Mouse (Mus musculus) kidney, postnatal 25 days (tissue): ENCODE data around the gene Lgals3bp.
"Not testable (repeated sequence)": the region's sequence is repeated elsewhere in the genome, so short reads cannot be mapped to it uniquely, and the experiment has no call there.

ENCODE experiments used
- DNase-seq, 2 experiments: peaks; one replicate each; pipeline ENCODE4 v3.0.0; 2021; ENCODE audit warnings: mixed read lengths in 2 of 2

Lgals3bp gene

DNA sequence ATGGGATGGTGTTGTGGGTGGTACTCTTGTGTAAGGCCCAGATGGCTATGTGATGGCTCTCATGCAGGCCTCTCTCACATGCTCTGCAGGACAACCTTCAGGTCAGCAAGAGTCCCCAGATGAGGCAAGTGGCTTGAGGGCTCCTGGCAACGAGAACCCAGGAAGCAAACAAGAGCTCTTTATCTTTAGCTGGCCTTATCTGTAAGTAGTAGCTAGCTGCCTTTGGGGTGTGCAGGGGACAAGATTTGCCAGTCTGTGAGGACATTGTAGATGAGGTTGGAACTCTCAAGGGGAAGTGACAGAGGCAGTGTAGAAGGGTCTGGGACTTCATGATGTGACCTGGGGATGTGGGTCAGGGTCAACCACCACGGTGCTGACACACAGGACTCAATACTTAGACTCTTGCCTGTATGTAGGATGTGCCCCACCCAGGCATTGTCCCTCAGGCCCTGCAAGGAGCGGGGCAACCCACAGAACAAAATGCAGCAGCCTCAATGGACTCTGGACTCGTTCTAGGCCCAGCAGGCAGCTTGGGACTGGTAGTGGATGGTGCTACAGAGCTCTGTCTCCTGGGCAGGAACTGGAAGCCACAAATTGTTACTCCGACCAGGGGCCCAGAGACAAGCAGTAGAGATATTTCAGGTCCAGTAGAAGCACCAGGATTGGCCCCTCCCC lies 1.9 kb downstream of the Lgals3bp start:
- peak in 1 of 2 experiments; percentile 42 for DNase-seq

DNA sequence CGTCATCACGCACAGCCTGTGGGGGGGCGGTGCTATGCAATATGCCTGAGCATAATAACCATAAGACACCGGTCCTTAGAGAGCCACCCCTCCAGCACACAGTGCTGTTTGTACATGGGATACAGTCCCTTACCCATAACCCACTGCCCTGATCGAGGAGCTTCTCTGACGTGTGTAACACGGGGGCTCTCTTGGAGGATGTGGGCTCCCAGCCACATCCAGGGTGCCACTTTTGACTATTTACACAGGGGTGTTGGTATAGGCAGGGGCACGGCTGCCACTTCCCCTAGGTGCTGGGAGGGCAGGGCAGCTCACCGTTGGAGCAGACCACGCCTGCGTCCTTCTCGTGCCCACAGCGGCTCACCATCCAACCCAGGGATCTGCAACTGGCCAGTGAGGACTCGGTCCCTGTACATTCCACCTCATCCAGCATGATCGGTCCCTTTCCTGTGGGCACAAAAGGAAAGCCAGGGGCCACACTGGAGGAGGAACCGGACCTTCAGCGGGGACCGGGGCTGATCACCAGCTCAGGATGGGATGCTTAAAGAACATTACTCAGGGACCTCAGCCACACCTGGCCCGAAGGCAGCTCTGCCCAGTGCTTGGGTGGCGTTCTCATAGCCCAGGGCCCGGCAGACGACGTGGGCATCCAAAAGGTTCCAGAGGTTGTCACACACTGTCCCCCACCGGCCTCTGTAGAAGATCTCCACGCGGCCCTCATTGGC lies 3.9 kb downstream of the Lgals3bp start:
- DNase-seq, result peak in 1 of 2 experiments; percentile 22

DNA sequence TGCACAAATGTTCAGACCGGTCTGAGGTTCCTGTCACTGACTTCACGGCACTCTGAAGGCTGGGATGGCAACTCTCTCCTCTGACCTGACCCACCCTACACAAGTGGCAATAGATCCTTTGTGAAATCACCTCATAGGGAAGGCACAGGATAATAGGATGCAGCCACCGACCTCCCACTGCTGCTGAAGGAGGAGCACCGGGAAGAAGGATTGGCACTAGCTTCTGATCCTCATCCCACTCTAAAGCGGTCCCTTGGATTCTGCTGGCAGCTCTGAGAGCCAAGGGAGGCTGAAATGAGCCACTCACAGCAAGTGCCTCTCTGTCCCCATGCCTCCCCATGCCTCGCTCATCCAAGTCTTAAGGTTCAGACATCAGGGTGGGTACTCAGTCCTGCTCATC lies 7.4 kb downstream of the Lgals3bp start:
- peak in 1 of 2 experiments; percentile 9 for DNase-seq

DNA sequence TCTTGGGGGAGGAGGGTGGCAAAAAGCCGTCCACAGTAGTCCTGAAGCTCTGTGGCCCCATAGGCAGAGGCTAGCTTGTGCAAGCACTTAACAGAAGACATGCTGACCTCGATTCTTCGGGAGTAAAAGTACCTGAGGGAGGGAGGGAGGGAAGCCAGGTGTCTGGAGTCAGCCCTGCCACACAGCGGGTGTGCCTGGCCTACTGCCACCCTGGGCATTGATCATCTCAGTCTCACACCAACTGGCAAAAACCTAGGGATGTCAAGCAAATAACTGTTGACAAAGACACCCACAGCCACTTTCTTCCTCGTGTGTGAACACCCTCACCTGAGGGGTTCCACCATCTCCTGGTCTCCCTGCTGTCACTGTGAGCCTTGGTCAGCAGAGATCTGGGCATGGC lies 7.9 kb downstream of the Lgals3bp start:
- peak in 1 of 2 experiments; percentile 15 for DNase-seq

DNA sequence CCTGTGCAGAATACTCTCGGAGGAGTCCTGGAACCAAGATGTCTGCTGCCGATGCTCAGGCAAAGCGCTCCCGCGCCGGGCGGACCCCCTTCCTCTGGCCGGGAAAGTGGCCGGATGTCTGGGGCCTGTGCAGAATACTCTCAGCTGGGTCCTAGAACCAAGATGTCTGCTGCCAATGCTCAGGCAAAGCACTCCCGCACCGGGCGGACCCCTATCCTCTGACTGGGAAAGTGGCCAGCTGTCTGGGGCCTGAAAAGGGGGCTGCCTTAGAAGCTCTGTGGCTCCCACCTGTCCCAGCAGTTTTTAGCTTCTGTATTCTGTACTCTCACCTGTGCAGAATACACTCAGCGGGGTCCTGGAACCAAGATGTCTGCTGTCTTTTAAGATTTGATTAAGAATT lies 14.1 kb downstream of the Lgals3bp start:
- DNase-seq, result peak in 1 of 2 experiments; percentile 28

DNA sequence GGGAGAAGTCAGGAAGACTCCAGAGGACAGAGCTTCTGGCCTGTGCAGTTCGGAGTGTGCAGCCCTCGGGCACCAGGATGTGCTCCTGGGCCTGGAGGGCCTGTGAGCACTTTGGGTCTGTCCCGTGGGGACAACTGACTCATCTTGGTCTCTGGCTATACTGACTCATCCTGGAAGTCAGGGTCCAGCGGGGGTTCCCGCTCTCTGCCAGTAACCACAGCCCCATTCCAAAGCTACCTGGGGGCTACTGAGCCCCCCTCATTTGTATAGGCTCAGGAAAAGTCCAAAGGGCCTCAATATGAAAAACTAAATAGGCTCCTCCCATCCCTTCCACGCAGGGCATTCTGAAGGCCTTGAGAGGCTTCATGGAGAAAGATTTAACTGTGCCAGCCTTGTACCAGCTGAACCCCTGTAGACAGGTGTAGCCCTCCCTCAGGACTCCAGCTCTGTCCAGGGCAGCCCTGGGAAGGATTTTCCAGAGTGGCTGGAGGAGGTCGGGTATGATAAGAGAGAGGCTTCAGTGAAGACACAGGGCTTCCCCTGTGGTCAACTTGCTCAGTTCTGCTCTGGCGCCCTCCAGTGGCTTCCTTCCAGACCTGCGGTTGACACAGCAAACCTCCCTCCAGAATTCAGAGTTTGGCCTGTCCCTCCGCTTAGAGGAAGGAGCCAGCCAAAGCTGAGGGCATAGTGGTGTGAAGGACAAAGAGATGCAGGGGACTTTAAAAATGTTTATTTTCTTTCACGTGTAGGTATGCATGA lies 22.5 kb downstream of the Lgals3bp start:
- DNase-seq, result peak; percentile 84 to 89

DNA sequence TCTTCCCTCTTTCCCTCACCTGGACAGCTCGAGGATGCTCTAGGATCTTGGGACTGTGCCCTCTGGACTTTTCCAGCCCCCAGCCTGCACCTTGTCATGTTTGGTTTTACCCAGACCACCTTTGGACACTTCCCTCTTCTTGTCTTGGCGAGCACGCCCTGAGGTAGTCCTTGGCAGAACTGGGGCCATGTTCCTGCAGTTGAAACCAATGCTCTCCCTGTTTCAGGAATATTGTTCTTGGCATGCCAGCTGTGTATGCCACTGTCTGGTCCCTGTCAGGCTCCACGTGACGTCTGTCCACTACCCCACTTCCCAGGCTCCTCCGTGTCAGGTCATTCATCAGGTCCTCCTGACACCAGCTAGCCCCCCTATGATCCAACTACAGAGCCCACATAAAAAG lies 23.2 kb downstream of the Lgals3bp start:
- peak in 1 of 2 experiments; percentile 27 for DNase-seq

DNA sequence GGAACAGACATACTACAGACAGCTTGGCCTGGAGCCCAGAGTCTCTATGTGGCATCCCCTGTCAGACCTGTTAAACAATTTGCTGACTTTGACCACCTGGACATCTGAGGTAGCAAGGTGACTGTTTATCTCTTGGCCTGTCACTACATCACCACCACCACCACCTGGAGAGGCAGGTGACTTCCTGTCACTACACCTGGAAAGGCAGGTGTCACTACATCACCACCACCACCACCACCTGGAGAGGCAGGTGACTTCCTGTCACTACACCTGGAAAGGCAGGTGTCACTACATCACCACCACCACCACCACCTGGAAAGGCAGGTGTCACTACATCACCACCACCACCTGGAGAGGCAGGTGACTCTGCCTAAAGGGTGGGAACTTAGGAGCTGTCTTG lies 25.6 kb downstream of the Lgals3bp start:
- not testable (repeated sequence) for DNase-seq

DNA sequence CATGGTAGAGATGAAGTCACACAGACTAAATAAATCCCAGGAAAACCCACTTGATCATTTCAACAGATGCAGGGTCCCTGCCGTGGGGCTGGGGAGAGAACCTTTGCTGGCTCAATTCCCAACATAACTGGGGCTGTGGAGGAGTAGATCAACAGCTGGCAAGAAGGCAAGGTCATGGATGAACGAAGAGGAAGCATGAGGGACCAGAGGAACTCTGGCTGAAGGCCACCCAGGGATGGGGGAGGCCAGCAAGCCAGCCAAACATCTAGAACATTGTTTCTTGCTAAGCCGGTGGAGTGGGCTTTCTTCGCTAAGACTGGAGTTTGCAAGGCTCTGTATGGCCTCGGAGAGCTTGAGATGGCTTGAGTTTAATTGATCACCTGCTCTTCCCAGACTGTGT lies 26.0 kb downstream of the Lgals3bp start:
- DNase-seq, result peak in 1 of 2 experiments; percentile 36

DNA sequence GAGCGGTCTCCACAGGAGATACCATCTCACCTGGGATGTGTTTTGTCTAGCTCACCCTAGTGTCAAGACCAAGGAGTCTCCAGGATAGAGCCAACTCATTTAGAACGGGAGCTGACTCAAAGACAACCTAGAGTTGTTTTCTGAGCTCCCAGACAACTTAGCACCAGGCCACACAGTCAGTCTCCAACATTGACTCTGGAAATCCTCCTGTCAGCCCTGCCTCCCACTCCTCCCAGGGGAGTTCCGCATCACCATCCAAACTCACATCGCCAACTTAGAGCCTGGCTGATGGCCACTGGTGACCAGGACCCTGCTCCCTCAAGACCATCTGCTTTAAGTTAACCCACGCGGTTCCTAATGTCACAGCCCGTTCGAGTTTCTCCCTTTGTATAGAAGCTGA lies 26.4 kb downstream of the Lgals3bp start:
- peak in 1 of 2 experiments; percentile 14 for DNase-seq

DNA sequence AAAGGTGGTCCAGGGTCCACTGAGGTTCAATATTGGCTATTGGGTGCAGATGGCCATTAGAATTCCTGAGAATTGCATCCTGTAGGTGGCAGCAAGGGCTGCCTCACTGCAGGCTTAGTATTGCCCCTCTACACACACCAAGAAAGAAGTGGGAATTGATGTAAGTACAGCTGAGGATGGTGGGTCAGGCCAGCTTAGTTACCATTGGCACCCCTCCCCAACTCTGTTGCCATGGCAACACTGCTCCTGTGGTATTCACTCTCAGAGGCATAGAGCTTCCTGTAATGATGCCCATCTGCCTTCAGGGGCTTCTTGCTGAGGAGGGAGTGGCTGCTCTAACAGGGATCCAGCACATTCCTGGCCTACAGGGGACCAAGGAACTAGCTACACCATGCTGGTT lies 26.9 kb downstream of the Lgals3bp start:
- DNase-seq, result peak in 1 of 2 experiments; percentile 14

DNA sequence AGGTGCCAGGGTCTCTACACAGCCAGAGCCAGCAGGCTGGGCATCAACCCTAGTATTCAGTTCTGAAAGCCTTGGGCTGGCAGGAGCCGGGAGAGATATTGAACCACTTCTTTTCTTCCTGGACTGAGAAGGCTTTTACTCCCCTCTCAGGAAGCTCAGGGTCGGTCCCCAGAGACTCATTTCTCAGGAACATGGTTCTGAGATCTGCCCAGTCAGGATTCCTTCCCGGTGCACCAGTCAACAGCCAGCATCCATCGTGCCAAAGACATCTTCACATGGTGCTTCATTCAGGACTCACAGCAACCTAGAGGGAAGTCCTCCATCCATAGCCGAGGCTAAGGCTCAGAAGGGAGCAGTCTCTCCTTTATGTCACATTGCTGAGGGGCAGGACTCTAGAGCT lies 27.4 kb downstream of the Lgals3bp start:
- DNase-seq, result peak in 1 of 2 experiments; percentile 14

DNA sequence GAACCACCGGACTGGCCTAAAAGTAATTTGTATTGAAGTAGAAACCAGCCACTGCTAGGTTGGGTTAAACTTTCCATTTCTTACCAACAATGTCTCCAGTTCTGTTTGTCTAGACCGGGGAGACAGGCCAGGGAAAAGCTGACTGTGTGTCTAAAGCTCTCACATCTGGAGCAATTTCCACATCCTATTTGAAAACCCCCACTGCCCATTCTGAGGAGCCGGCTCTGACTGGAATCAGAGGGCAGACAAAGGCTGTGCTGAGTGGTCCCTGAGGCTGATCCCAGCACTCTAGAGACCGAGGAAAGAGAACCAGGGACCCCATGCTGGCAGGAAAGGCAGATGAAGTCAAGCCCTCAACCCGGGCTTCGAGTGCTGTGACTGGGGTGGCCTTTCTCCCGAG lies 29.3 kb downstream of the Lgals3bp start:
- peak in 1 of 2 experiments; percentile 24 for DNase-seq

DNA sequence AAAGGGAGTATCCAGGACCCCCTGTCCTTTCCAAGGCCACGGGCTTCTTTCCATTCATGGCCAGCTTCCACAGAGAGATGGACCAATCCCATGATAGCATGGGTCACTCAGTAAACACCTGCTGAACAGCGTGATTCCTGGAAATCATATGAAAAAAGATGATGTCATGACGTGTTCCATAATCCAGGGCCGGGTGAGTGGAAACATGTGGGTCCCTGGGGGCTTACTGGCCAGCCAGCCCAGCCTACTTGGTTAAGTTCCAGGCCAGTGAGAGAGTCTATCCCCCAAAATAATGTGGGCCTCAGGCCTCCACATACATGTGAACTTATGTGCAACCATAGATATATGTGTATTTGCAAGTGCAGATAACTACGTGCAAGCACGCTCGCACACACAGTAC lies 30.0 kb downstream of the Lgals3bp start:
- peak in 1 of 2 experiments; percentile 22 for DNase-seq

DNA sequence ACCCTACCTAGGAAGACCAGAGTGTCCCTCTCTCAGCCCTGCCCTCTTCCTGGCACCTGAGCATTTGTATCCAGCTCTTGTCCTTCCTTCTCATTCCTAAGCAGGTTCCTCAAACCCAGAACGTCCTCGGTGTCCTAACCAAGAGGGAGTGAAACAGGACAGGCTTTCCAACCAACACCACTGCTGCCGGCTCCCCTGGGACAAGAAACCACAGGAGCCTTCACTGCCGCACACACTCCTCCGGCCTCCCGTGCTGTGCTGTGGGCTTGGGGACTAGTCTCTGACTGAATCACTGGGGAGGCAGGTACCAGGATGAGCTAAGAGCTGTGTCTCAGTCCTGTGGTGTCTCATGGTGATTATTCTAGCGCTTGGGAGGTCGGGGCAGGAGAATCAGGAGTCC lies 32.2 kb downstream of the Lgals3bp start:
- peak in 1 of 2 experiments; percentile 22 for DNase-seq

DNA sequence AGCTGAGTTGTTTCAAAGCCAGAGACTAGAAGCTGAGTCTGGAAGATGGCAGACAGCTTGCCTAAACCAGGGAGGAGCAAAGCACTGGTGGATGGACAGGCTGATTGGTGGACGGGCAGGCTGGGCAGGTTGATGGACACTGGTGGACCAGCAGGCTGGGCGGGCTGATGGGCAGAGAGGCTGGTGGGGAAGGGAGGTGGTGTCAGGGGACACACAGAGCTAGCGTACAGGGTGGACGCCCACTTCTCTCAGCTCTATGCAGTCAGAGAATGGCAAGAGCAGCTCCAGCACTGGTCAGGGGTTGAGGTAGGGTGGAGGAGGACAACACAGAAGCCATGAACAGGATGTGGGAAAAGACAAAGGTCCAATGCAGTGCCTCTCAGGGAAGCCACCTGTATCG lies 32.6 kb downstream of the Lgals3bp start:
- DNase-seq, result peak in 1 of 2 experiments; percentile 24

DNA sequence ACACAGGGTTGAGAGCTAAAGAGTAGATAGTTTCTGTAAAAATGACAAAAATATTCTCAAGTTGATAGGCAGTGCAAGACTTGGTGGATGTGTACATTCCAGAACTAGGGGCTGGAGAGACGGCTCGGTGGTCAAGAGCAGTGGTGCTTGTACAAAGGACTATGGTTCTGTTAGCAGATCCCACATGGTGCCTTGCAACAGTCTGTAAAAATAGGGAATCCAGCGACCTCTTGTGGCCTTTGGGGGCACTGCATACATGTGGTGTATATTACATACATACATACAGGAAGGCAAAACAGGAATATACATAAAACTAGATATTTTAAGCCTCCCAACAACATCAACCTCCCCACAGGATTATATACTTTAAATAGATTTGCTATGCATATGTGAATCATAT lies 33.6 kb downstream of the Lgals3bp start:
- peak; percentile 30 to 37 for DNase-seq

DNA sequence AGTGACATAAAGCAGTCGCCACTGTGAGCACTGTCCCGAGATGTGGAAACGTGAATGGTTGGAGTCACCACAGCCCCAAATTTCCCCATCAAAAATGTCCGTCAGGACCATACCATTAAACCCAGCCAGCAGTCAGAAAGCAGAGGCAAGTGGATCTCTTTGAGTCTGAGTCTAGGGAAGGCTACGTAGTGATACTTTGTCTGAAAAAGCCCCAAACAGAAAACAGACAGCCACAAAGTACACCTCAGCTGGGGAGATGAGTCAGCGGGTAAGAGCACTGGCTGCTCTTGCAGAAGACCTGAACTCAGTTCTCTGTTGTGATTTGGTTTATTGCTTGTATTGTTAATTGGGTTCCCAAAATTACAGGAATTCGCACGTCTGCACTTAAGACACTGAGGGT lies 35.3 kb downstream of the Lgals3bp start:
- peak in 1 of 2 experiments; percentile 3 for DNase-seq

DNA sequence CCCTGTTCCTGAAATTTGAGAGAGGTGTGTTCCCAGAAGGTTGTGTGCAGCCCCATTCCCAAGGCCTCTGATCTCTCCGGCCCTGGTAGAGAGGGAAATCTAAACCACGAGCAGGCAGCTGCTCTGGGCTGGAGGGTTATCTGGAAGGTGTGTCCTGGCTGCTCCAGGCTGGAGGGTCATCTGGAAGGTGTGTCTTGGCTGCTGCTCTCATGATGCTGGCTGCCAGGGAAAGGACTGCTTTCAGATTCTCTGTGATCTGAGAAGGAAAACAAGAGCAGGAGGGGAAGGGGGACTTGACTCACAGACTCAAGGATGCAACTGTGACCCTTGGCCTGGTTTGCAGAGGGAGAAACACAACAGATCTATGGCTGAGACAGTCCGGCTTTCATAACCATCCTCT lies 35.8 kb downstream of the Lgals3bp start:
- peak in 1 of 2 experiments; percentile 10 for DNase-seq

DNA sequence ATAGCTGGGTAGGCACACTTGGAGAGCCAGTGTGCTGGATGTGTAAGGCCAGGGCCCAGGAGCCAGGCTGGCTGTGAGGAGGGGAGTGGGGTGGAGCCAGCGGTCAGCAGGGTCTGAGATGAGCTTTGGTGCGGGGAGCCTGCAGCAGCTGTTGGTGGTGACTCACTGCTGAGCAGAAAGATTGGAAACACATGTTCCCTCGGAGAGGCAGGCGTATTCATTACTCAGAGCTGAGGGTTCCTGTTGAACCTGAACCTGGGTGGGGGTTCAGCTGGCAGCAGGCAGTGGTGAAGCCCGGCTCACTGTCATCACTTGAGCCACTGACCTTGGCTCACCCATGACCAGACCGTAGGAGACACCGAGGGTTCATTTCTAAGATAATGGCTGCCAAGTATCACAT lies 36.7 kb downstream of the Lgals3bp start:
- peak in 1 of 2 experiments; percentile 41 for DNase-seq

DNA sequence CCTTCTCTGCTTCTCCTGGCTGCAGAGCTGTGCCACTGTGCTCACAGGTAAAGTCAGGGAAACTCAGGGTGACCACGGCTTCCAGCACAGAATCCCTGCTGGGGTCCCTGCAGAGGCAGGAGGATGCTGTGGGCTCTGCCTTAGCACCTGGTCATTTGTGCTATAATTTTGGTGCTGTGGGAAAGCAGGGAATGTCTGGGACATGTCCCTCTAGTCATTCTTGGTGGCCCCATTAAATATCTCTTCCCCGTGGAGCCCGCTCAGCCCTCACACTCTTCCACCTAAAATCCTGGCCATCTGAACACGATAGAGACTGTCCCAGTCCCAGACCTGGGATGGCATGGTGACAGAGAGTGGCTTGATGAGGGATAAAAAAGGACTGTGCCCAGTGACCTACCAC lies 37.9 kb downstream of the Lgals3bp start:
- DNase-seq, result peak in 1 of 2 experiments; percentile 15

DNA sequence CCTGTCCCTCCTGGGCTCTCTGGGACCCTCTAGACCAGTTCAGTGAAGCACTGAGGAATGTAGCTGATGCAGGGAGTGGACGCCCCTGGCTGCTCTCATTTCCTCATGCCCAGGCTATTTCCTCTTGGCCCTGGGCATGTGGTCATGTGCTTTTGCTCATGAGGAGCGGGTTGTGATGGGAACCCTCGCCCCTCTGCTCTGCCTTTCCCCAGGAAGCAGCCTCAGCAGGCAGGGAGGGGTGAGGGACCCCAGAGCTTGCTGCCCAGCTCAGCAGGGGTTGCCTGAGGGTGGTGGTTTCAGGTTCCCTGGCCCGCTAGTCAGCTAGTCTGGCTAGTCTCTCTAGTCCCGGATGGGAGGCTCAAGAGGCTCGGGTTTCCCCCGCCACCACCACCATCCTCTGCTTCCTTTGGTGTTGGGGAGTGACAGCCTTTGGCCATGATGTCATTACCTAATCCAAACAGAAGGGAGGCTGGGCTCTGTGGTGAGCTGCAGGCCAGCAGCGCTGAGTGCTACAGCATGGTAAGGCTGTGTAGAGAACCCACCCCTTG lies 38.8 kb downstream of the Lgals3bp start:
- DNase-seq, result peak; percentile 23 to 59

DNA sequence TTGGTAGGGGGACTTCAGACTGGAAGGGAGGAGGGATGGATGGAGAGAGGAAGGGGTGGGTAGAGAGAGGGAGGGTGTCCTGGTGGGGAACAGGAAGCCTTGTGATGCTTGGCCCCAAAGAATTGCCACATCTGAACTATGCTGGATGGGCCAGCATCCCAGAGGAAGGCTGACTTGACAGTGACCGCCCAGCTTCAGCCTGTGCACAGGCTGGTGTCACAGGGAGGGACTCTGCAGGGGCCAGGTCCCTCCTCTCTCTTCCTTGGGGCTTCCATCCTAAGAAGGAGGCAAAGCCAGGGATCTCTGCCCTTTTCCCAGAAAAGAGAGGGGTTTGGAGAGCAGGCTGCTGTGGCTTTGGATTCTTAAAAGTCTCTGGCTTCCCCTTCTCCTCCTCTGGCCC lies 39.4 kb downstream of the Lgals3bp start:
- DNase-seq, result peak in 1 of 2 experiments; percentile 42
